ENCODE assay signal across 12 mouse cellular contexts in genomic region chr5:134941472-134942209, GRCm38 (mm10). TPM values are rescaled to one million over a fixed set of nuclear protein-coding genes. Genes with fewer than 3 reads are reported as not detected.
DNase-seq lines count a peak whose midpoint lies in the region; ATAC-seq and TF ChIP-seq lines count a peak whose summit lies in the region.
"Had no signal": no experiment of that assay in that cellular context is flagged by ENCODE, and none has a peak within 500 bp of the region (broad histone marks: within the 10 kb centered on the region; RNA-seq: fewer than 3 reads in every experiment).

No protein-coding gene starts in this region.

- DNase-seq in kidney, adult 2 months = peak; percentile 55
- DNase-seq in kidney, adult 18-20 months = no peak
- DNase-seq in WW6 (ENCODE audit: low read depth, low spot score) = peak; percentile 89
- peak; percentile 34 for DNase-seq in liver, adult 2 months (ENCODE audit: extremely low read depth, low read depth, low spot score)
- DNase-seq in thymus, postnatal 14 days = peak; percentile 90
- no peak for DNase-seq in cerebellum, adult 2 months
- no peak for DNase-seq in layer of hippocampus, adult 9-11 months
- DNase-seq: retina, postnatal 1 day had no signal

- H3K79me2 ChIP-seq in liver, adult 2 months (ENCODE audit: control insufficient read depth, insufficient read depth, low read length) = no peaks in the 10 kb centered on the region

- H3K4me3 ChIP-seq in kidney, adult 2 months (ENCODE audit: insufficient read depth, low read depth, low read length) = no peak overlapping the region
- no peak overlapping the region for H3K4me3 ChIP-seq in liver, adult 2 months (ENCODE audit: insufficient read depth, low read depth, low read length)
- no peak overlapping the region for H3K4me3 ChIP-seq in cerebellum, adult 2 months (replicated peaks; ENCODE audit: insufficient read depth, low read depth, low read length)
- H3K4me3 ChIP-seq in neural tube, embryonic 15.5 days (replicated peaks) = no peak overlapping the region
- H3K4me3 ChIP-seq: limb, embryonic 12.5 days had no signal

- no peaks in the 10 kb centered on the region for H3K4me1 ChIP-seq in kidney, adult 2 months (ENCODE audit: control insufficient read depth, insufficient read depth, low read length)
- H3K4me1 ChIP-seq in liver, adult 2 months (ENCODE audit: control insufficient read depth, insufficient read depth, low read length) = peaks cover 7% of the 10 kb centered on the region; the same call in 1 of the 2 replicates
- H3K4me1 ChIP-seq in cerebellum, adult 2 months (ENCODE audit: control insufficient read depth, insufficient read depth, low read length) = 0 out of 2 replicates have a peak, but pooled peaks cover 2% of the 10 kb centered on the region
- peaks cover 7% of the 10 kb centered on the region for H3K4me1 ChIP-seq in neural tube, embryonic 15.5 days

- no peak overlapping the region for H3K9ac ChIP-seq in liver, adult 2 months (ENCODE audit: low read depth, low read length)
- no peak overlapping the region for H3K9ac ChIP-seq in neural tube, embryonic 15.5 days (replicated peaks)
- H3K9ac ChIP-seq: limb, embryonic 12.5 days had no signal

- H3K36me3 ChIP-seq in kidney, adult 2 months (ENCODE audit: control insufficient read depth, insufficient read depth, low read length) = no peaks in the 10 kb centered on the region
- no peaks in the 10 kb centered on the region for H3K36me3 ChIP-seq in liver, adult 2 months (ENCODE audit: control insufficient read depth, insufficient read depth, low read length)
- H3K36me3 ChIP-seq in neural tube, embryonic 15.5 days = no peaks in the 10 kb centered on the region
- H3K36me3 ChIP-seq: limb, embryonic 12.5 days had no signal

- H3K9me3 ChIP-seq in neural tube, embryonic 15.5 days (replicated peaks) = no peaks in the 10 kb centered on the region
- H3K9me3 ChIP-seq: limb, embryonic 12.5 days had no signal

- no peaks in the 10 kb centered on the region; the same call in 1 of the 2 replicates for H3K27me3 ChIP-seq in kidney, adult 2 months (replicated peaks; ENCODE audit: control insufficient read depth, insufficient read depth, low read length)
- 0 out of 2 replicates have a peak, but pooled peaks cover 3% of the 10 kb centered on the region for H3K27me3 ChIP-seq in liver, adult 2 months (ENCODE audit: control insufficient read depth, insufficient read depth, low read length)
- no peaks in the 10 kb centered on the region for H3K27me3 ChIP-seq in cerebellum, adult 2 months (ENCODE audit: control insufficient read depth, insufficient read depth, low read length)
- peaks cover 15% of the 10 kb centered on the region for H3K27me3 ChIP-seq in neural tube, embryonic 15.5 days (replicated peaks)

- 67% methylated on average over 14 of the region's 14 CpGs for WGBS in kidney, adult 2 months
- 65% methylated on average over 14 of the region's 14 CpGs for WGBS in liver, adult 2 months
- WGBS in cerebellum, adult 2 months = 94% methylated on average over 14 of the region's 14 CpGs
- WGBS in neural tube, embryonic 15.5 days = 85% methylated on average over 14 of the region's 14 CpGs

- no peak for ATAC-seq in neural tube, embryonic 15.5 days (ENCODE audit: low FRiP score)

- no peak for TF ChIP-seq CTCF in kidney, adult 2 months (conservative IDR thresholded peaks at IDR 0.05; ENCODE audit: insufficient read depth, insufficient read length, low read depth, low read length)
- no peak for TF ChIP-seq CTCF in liver, adult 2 months (IDR thresholded peaks at IDR 0.05; ENCODE audit: low read depth, low read length)
- no peak for TF ChIP-seq CTCF in cerebellum, adult 2 months (IDR thresholded peaks at IDR 0.05; ENCODE audit: borderline replicate concordance, insufficient read depth, low read depth, low read length)

- H3K4me2 ChIP-seq in neural tube, embryonic 15.5 days = no peak overlapping the region
- H3K4me2 ChIP-seq: limb, embryonic 12.5 days had no signal

- no peak overlapping the region for H3K27ac ChIP-seq in kidney, adult 2 months (ENCODE audit: insufficient read depth, low read depth, low read length)
- H3K27ac ChIP-seq in liver, adult 2 months (replicated peaks; ENCODE audit: insufficient read depth, low read depth, low read length) = no peak overlapping the region
- no peak overlapping the region for H3K27ac ChIP-seq in cerebellum, adult 2 months (ENCODE audit: insufficient read depth, low read length)
- H3K27ac ChIP-seq in neural tube, embryonic 15.5 days (replicated peaks) = no peak overlapping the region
- H3K27ac ChIP-seq: limb, embryonic 12.5 days had no signal

- no peak for TF ChIP-seq POLR2A in kidney, adult 2 months (IDR thresholded peaks at IDR 0.05; ENCODE audit: low read depth, low read length)
- no peak for TF ChIP-seq POLR2A in liver, adult 2 months (IDR thresholded peaks at IDR 0.05; ENCODE audit: extremely low read depth, insufficient read depth, low read length)
- no peak for TF ChIP-seq POLR2A in cerebellum, adult 2 months (IDR thresholded peaks at IDR 0.05; ENCODE audit: borderline replicate concordance, insufficient read depth, low read length)

RNA-seq across cellular contexts. Expression of gene Cldn4, which starts 5.1 kb away (rescaled TPM):
- 37.5 and 44.1 TPM in 2 replicates for polyA plus RNA-seq in kidney, adult 2 months (2012; rRNA removed)
- 0.09 and 0.13 TPM in 2 replicates for total RNA-seq in liver, adult 2 months (2014; rRNA removed)
- 0.09 and 0.36 TPM in 2 replicates for polyA plus RNA-seq in liver, adult 2 months (2012; rRNA removed)
- 0.07 TPM in 1 of 2 replicates, not detected in the other for polyA plus RNA-seq in cerebellum, adult 2 months (2012; rRNA removed)
- 0.13 and 10.1 TPM in 2 replicates for polyA plus RNA-seq in neural tube, embryonic 15.5 days (2015; fragmentation: Nextera tagmentation; extraction: Ambion mirVana)
- total RNA-seq: gastrocnemius, postnatal 4 days had no signal

RNA-seq across cellular contexts. Expression of gene Mettl27, which starts 9.5 kb away (rescaled TPM):
- polyA plus RNA-seq in kidney, adult 2 months (2012; rRNA removed) = 33.7 and 38.0 TPM in 2 replicates
- 13.5 and 19.1 TPM in 2 replicates for total RNA-seq in liver, adult 2 months (2014; rRNA removed)
- polyA plus RNA-seq in liver, adult 2 months (2012; rRNA removed) = 17.9 and 30.0 TPM in 2 replicates
- 9.5 and 10.9 TPM in 2 replicates for polyA plus RNA-seq in cerebellum, adult 2 months (2012; rRNA removed)
- 4.2 and 9.2 TPM in 2 replicates for polyA plus RNA-seq in neural tube, embryonic 15.5 days (2015; fragmentation: Nextera tagmentation; extraction: Ambion mirVana)

RNA-seq across cellular contexts. Expression of gene Cldn13, which starts 26.3 kb away (rescaled TPM):
- polyA plus RNA-seq in kidney, adult 2 months (2012; rRNA removed) = not detected in 2 replicates
- not detected in 2 replicates for total RNA-seq in liver, adult 2 months (2014; rRNA removed)
- not detected in 2 replicates for polyA plus RNA-seq in liver, adult 2 months (2012; rRNA removed)
- polyA plus RNA-seq in cerebellum, adult 2 months (2012; rRNA removed) = not detected in 2 replicates
- polyA plus RNA-seq in neural tube, embryonic 15.5 days (2015; fragmentation: Nextera tagmentation; extraction: Ambion mirVana) = not detected in 2 replicates
- total RNA-seq: gastrocnemius, postnatal 4 days had no signal

RNA-seq across cellular contexts. Expression of gene Tmem270, which starts 35.1 kb away (rescaled TPM):
- polyA plus RNA-seq in kidney, adult 2 months (2012; rRNA removed) = 0.09 TPM in 1 of 2 replicates, not detected in the other
- total RNA-seq in liver, adult 2 months (2014; rRNA removed) = not detected in 2 replicates
- not detected in 2 replicates for polyA plus RNA-seq in liver, adult 2 months (2012; rRNA removed)
- polyA plus RNA-seq in cerebellum, adult 2 months (2012; rRNA removed) = not detected in 2 replicates
- polyA plus RNA-seq in neural tube, embryonic 15.5 days (2015; fragmentation: Nextera tagmentation; extraction: Ambion mirVana) = not detected in 2 replicates
- total RNA-seq: gastrocnemius, postnatal 4 days; MEL had no signal
- polyA plus RNA-seq: limb, embryonic 12.5 days had no signal

RNA-seq across cellular contexts. Expression of gene Cldn3, which starts 44.4 kb away (rescaled TPM):
- 26.7 and 36.7 TPM in 2 replicates for polyA plus RNA-seq in kidney, adult 2 months (2012; rRNA removed)
- 49.9 and 86.6 TPM in 2 replicates for total RNA-seq in liver, adult 2 months (2014; rRNA removed)
- polyA plus RNA-seq in liver, adult 2 months (2012; rRNA removed) = 290 and 291 TPM in 2 replicates
- 0.52 and 0.67 TPM in 2 replicates for polyA plus RNA-seq in cerebellum, adult 2 months (2012; rRNA removed)
- 0.96 and 16.8 TPM in 2 replicates for polyA plus RNA-seq in neural tube, embryonic 15.5 days (2015; fragmentation: Nextera tagmentation; extraction: Ambion mirVana)
- total RNA-seq: MEL had no signal

Comparison
In these comparisons a context has a peak if more than half of its experiments do, and no peak if none do; other contexts are left out.
1. DNase-seq: peak in kidney, adult 2 months (single experiment), WW6 (single experiment), liver, adult 2 months (single experiment) and thymus, postnatal 14 days (single experiment); none in kidney, adult 18-20 months (single experiment), cerebellum, adult 2 months (0 of 2) and layer of hippocampus, adult 9-11 months (single experiment).